Mouse (Mus musculus) layer of hippocampus, postnatal 36 days (tissue): ENCODE results near the gene Myo15. TPM values are rescaled to one million over a fixed set of nuclear protein-coding genes. Genes with fewer than 3 reads are reported as not detected.
"Not testable (repeated sequence)": the region's sequence is repeated elsewhere in the genome, so short reads cannot be mapped to it uniquely, and the experiment has no call there.

Experiments used
- DNase-seq, 2 experiments: peaks; one replicate each; pipeline ENCODE4 v3.0.0; 2022
- total RNA-seq, 2 experiments: library from RNA; stranded (reverse); gene quantifications; 2 replicates each; pipeline ENCODE4 v1.2.3; 2021

Myo15 gene
- total RNA-seq, 2 experiments from 2014 or later = 0.10 TPM

GRCm38 (mm10) chr11:60508950-60509349 is 39.8 kb downstream of the Myo15 start:
- no peak for DNase-seq

- no peak for DNase-seq
These were observed 40.4 kb downstream of the Myo15 start for GRCm38 (mm10) chr11:60509500-60509899.

- no peak for DNase-seq
These were observed 42.8 kb downstream of the Myo15 start for GRCm38 (mm10) chr11:60511893-60512292.

GRCm38 (mm10) chr11:60512520-60512919 is 43.4 kb downstream of the Myo15 start:
- DNase-seq = no peak

DNA sequence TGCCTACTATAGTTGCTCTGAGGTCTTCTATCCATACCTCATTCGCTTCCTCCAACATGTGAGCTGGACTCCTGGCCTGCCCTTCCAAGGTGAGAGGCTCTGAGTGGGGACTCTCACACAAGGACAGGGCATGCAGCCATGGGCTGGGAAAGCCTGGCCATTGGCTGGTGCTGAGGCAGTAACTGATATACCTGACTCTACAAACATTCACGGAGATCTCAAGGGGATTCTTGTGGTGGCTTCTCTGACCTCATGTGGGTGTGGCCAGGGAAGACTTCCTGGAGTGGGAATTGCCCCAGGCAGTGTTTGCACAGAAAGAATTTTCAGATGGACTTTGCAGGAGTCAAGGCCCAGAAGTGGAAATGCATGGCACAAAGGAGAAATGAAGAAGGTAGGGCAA is 45.8 kb downstream of the Myo15 start:
- DNase-seq = no peak

GRCm38 (mm10) chr11:60518305-60518704 is 49.2 kb downstream of the Myo15 start:
- no peak for DNase-seq

DNA sequence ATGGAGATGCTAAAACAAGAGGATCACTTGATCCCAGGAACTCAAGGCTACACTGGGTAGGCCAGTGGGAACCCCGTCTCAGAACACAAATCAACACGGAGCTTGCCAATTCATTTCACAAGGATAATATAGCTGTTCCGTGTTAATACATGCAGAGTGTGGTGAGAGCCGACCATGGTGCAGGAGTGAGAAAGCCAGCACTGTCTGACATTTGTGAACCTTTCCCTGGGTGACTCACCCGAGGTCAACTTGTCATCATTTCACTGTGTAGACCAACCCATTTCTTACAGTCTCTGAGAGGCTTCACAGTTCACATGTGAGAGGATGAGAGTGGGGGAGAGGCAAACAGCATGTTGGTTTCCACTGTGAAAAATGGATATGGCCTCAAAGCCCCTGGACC is 52.9 kb downstream of the Myo15 start:
- no peak for DNase-seq

DNA sequence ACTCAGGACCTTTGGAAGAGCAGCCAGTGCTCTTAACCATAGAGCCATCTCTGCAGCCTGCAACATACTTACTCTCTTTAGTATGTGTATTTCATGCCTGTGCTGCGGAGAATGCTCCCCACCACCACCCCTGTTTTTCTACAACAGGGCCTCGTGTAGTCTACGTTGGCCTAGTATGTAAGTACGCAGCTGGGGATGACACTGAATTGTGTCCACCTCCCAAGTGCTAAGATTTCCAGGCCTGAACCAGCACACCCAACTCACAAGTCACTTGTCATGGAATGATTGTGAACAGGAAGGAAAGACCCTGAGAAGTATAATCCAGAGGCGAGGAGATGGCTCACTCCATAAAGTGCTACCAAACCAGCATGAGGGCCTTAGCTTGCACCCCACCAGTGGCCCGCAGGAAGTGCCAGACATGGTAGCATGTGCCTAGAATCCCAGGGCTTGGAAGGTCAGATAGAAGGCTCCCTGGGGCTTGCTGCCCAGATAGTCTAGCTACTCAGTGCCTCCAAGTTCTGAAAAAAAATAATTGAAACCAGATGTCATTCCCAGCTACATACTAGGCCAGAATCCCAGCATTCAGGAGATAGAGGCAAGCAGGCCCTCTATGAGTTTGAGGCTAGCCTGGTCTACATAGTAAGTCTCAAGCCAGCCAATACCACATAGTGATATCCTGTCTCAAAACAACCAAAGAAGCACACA is 53.7 kb downstream of the Myo15 start:
- no peak for DNase-seq

- no peak for DNase-seq
These were observed 57.3 kb downstream of the Myo15 start for GRCm38 (mm10) chr11:60526461-60526860.

DNA sequence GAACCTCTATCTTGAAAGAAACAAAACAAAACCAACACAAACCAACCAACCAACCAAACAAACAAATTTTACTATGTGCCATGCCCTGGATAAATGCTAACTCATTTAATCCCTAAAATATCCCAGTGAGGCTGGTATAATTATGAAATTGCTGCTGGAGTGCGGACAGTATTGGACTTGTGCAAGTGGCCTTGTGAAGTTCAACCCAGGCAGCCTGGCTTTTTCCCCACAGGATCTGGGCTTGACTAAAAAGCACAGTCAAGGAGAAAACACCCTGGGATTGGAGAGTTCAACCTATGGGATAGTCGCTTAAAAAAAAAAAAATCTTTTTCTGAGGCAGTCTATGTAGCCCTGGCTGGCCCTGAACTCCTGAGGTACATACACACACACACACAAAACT is 66.5 kb downstream of the Myo15 start:
- no peak for DNase-seq

GRCm38 (mm10) chr11:60536180-60536858 is 67.2 kb downstream of the Myo15 start, which contains the start of gene Alkbh5:
Gene Alkbh5, plus strand, starts transcription at chr11:60536381.
- peak in 1 of 2 experiments; percentile 28 for DNase-seq

DNA sequence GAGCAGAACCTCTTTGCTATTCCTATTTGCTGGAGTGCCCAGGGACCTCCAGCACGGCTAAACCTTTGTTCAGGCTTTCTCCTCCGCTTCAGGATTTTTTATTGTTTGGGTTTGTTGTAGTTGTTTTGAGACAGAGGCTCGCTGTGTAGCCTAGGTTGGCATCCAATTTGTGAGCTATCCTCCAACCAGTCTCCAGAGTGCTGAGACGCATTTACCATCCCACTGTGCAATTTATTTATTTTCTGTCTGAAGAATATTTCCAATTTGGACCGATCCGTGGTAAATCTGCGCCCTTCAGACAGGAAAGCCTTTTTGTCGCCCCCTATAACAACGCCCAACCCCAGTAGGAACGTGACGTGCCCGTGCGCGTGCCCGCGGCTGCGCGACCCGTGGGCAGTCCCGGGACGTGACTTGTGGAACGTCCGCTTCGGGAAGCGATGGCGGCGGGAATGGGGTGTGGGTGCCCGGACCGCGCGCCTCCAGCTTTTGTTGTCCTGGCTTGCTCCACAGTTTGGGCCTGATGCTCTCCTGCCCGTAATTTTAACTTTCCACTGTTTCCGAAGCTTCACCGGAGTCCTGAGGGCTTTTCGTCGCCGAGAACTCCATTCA is 67.8 kb downstream of the Myo15 start:
- DNase-seq = peak; percentile 90 to 91

GRCm38 (mm10) chr11:60537468-60538347 is 68.6 kb downstream of the Myo15 start:
- DNase-seq = peak; percentile 96 to 97

- peak; percentile 18 to 20 for DNase-seq
These were observed 69.5 kb downstream of the Myo15 start for GRCm38 (mm10) chr11:60538371-60539281.

GRCm38 (mm10) chr11:60539540-60539939 is 70.4 kb downstream of the Myo15 start:
- no peak for DNase-seq

DNA sequence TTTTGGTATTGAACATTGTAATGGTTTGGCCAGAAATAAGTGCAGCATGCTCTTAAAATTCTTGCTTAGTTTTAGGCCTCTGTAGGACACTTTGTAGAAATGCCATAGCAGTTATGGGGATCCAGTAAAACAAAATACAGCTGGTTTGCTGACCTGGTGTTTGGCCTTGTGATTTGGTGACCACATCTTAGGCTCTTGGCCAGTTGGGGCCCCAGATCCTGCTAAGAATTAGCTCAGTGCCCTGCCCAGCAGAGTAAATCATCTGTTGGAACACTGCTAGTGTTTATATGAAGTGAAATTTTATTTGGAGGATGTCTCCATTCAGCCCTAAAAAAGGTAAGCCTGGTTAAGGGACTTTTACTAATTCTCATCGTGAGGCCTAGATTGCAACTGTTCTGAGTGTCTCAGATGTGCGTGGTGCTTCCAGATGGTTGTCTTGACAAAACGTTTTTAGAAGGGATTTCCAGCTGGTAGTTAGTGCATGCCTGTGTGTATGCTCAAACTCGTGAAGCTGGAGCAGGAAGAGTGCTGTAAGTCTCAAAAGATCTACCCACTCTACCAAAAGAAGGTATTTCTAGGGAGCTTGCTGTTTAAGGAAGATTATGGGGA is 71.0 kb downstream of the Myo15 start:
- DNase-seq = peak; percentile 6 to 8

DNA sequence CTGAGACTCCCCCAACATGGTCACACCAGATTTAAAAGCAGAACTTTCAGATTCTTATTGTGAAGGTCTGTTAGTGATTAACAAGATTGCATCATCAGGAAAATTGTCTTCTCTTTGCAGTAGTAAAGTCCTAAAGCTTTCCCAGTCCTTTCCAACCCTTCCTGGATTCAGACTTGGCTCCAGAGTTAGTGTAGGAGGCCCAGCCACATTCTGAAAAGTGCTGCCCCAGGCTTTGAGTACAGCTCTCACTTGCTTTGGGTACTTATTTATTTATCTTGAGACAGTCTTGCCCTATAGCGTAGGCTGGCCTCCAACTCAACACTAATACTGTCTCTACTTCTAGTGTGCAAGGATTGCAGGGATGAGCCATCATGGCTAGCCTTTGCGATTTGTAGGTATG is 71.6 kb downstream of the Myo15 start:
- DNase-seq = no peak

- no peak for DNase-seq
These were observed 72.7 kb downstream of the Myo15 start for GRCm38 (mm10) chr11:60541831-60542230.

DNA sequence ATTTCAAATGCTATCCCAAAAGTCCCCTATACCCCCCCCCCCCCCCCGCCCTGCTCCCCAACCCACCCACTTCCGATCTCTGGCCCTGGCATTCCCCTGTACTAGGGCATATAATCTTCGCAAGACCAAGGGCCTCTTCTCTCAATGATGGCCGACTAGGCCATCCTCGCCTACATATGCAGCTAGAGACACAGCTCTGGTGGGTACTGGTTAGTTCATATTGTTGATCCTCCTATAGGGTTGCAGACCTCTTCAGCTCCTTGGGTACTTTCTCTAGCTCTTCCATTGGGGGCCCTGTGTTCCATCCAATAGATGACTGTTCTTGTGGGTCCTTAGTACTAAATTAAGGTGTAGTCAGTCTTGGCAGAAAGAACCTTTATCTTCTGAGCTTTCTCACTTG is 74.1 kb downstream of the Myo15 start:
- DNase-seq = not testable (repeated sequence)

DNA sequence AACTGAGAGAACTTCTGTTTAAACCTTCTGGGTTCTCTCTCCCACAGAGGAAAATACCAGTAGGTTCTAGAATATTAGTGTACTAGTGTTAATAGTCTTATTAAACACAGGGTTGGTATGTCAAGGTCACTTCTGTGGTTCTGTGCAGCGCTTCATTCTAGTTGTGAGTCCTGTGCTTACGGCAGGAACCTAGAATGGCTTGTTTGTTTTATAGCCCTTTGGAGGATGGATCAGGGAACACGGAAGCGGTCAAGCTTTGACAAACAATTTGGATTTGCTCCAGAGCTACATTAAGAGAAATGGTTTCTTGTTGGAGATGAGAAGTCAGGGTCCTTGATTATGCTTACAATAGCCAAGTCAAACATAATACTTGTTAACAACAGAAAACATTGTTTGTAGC is 76.3 kb downstream of the Myo15 start:
- DNase-seq = no peak

DNA sequence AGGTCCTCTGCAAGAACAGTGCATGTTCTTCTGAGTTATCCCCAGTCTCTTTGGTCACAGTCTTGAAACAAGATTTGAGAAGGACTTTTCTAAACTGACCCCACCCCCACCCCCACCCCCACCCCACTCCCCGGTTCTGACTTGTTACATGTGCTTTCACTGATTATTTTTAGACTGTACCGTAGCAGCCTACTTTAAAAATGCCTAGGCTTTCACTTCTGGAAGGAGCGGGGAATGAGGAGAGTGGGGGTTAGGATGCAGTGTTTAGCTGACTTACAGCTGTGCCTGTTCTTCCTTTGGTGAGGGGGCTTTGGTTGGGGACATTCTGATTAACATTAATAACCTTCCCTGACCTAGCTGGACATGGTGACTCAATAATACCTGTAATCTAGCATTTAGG is 79.0 kb downstream of the Myo15 start:
- no peak for DNase-seq
